9 mouse cellular contexts compared by ENCODE assay signal in the genomic region with DNA sequence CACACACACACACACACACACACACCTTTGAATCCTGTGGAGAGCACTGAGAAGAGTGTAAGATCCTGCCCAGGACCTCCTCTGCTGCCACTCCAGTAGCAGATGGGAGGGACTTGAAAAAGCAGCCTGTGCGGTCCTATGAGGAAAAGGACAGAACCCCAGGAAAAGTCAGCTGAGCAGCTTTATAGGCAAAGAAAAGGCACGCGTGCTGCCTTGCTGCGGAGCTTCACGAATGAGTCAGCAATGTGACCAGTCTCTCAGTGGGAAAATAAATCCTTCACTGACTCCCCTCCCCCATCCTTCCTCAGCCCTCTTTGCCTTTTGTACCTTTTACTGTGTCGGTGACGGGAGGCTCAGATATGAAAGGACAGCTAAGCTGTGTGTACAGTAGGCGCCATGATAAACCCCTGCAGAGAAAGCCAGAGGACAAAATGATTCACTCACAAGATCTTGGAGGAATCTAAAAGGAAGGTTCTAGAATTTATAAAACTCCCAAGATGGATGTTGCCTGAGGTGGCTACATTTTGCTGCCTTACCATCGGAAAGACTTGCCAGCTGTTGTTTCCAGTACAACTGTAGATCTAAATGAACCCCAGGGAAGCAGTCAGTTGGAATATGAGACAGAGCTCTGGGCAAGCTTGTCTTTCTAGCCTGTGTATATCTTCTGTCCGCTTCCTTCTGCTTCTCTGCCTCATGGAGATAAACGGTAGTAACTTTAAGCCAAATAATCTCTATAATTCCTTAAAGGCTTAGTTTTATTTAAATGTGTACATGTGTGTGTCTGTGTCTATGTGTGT. TPM values are rescaled to one million over a fixed set of nuclear protein-coding genes. Genes with fewer than 3 reads are reported as not detected.
DNase-seq lines count a peak whose midpoint lies in the region; ATAC-seq and TF ChIP-seq lines count a peak whose summit lies in the region.
"Had no signal": no experiment of that assay in that cellular context is flagged by ENCODE, and none has a peak within 500 bp of the region (broad histone marks: within the 10 kb centered on the region; RNA-seq: fewer than 3 reads in every experiment).

No protein-coding gene starts in this region.

- H3K4me1 ChIP-seq in lung, postnatal 0 days (ENCODE audit: insufficient read depth, low read depth, low read length) = no peaks in the 10 kb centered on the region
- H3K4me1 ChIP-seq in kidney, embryonic 15.5 days = peaks cover 16% of the 10 kb centered on the region
- peaks cover 12% of the 10 kb centered on the region; the same call in 1 of the 2 replicates for H3K4me1 ChIP-seq in stomach, embryonic 14.5 days (ENCODE audit: control insufficient read depth, insufficient read depth, low read length)
- H3K4me1 ChIP-seq: forebrain, embryonic 15.5 days had no signal

- H3K36me3 ChIP-seq in lung, postnatal 0 days (ENCODE audit: insufficient read depth, low read length) = peaks cover 12% of the 10 kb centered on the region; the same call in 1 of the 2 replicates
- H3K36me3 ChIP-seq in kidney, embryonic 15.5 days = peaks cover 87% of the 10 kb centered on the region
- peaks cover 22% of the 10 kb centered on the region for H3K36me3 ChIP-seq in stomach, embryonic 14.5 days (ENCODE audit: control insufficient read depth, insufficient read depth, low read length)

- peak; percentile 33 for DNase-seq in adrenal gland, postnatal 14 days
- DNase-seq in adrenal gland, adult 8-10 months = no peak
- peak; percentile 49 for DNase-seq in lung, postnatal 0 days (ENCODE audit: low spot score)
- DNase-seq in lung, postnatal 25 days (ENCODE audit: low spot score) = no peak
- DNase-seq in spleen, postnatal 14 days (ENCODE audit: low spot score in 2 of 2) = no peak
- no peak for DNase-seq in spleen, adult 12 weeks (ENCODE audit: low spot score)

- no peak for TF ChIP-seq EP300 in lung, postnatal 0 days (IDR thresholded peaks at IDR 0.05)

- H3K27ac ChIP-seq in lung, postnatal 0 days (ENCODE audit: low read length) = no peak overlapping the region
- peak overlapping the region; percentile 67 for H3K27ac ChIP-seq in kidney, embryonic 15.5 days
- peak overlapping the region; percentile 40; the same call in 1 of the 2 replicates for H3K27ac ChIP-seq in stomach, embryonic 14.5 days (ENCODE audit: low read length)
- H3K27ac ChIP-seq: forebrain, embryonic 15.5 days had no signal

- peak overlapping the region; percentile 22; the same call in 1 of the 2 replicates for H3K4me2 ChIP-seq in lung, postnatal 0 days (replicated peaks; ENCODE audit: low read depth, low read length)
- H3K4me2 ChIP-seq in kidney, embryonic 15.5 days = 0 out of 2 replicates have a peak overlapping the region, but pooled peaks have one; percentile 19
- H3K4me2 ChIP-seq in stomach, embryonic 14.5 days (replicated peaks; ENCODE audit: low read depth, low read length) = no peak overlapping the region
- H3K4me2 ChIP-seq: forebrain, embryonic 15.5 days had no signal

- ATAC-seq in lung, postnatal 0 days = peak; percentile 78
- peak; percentile 75 for ATAC-seq in kidney, embryonic 15.5 days (replicated peaks; ENCODE audit: low FRiP score)
- peak; percentile 73 for ATAC-seq in stomach, embryonic 14.5 days (ENCODE audit: insufficient number of reproducible peaks, insufficient read depth, low FRiP score, low read depth)
- ATAC-seq: forebrain, embryonic 15.5 days had no signal

- no peaks in the 10 kb centered on the region for H3K27me3 ChIP-seq in lung, postnatal 0 days (replicated peaks; ENCODE audit: insufficient read depth, low read length)
- no peaks in the 10 kb centered on the region for H3K27me3 ChIP-seq in kidney, embryonic 15.5 days
- H3K27me3 ChIP-seq in stomach, embryonic 14.5 days (ENCODE audit: control insufficient read depth, insufficient read depth, low read length) = no peaks in the 10 kb centered on the region
- H3K27me3 ChIP-seq: forebrain, embryonic 15.5 days had no signal

- H3K4me3 ChIP-seq in lung, postnatal 0 days (ENCODE audit: low read depth, low read length) = no peak overlapping the region
- no peak overlapping the region for H3K4me3 ChIP-seq in kidney, embryonic 15.5 days (replicated peaks)
- no peak overlapping the region for H3K4me3 ChIP-seq in stomach, embryonic 14.5 days (ENCODE audit: low read depth, low read length)
- H3K4me3 ChIP-seq: forebrain, embryonic 15.5 days had no signal

- no peak overlapping the region for H3K9ac ChIP-seq in lung, postnatal 0 days (replicated peaks; ENCODE audit: low read depth)
- H3K9ac ChIP-seq in kidney, embryonic 15.5 days = no peak overlapping the region
- H3K9ac ChIP-seq in stomach, embryonic 14.5 days (replicated peaks; ENCODE audit: low read depth, low read length) = no peak overlapping the region
- H3K9ac ChIP-seq: forebrain, embryonic 15.5 days had no signal

- no peaks in the 10 kb centered on the region for H3K9me3 ChIP-seq in lung, postnatal 0 days (ENCODE audit: low read length)
- no peaks in the 10 kb centered on the region for H3K9me3 ChIP-seq in kidney, embryonic 15.5 days (replicated peaks)
- H3K9me3 ChIP-seq in stomach, embryonic 14.5 days (ENCODE audit: control insufficient read depth, low read depth, low read length) = no peaks in the 10 kb centered on the region
- H3K9me3 ChIP-seq: forebrain, embryonic 15.5 days had no signal

- 47% methylated on average over 11 of the region's 11 CpGs for WGBS in lung, postnatal 0 days
- WGBS in kidney, embryonic 15.5 days = 39% methylated on average over 11 of the region's 11 CpGs
- 32% methylated on average over 11 of the region's 11 CpGs for WGBS in stomach, embryonic 14.5 days

- TF ChIP-seq CTCF in lung, postnatal 0 days (IDR thresholded peaks at IDR 0.05) = no peak

RNA-seq across cellular contexts. Expression of a gene that starts 26.6 kb away (rescaled TPM):
- 22.1 and 24.0 TPM in 2 replicates for total RNA-seq in adrenal gland, postnatal 14 days (2021)
- 10 to 100 TPM; 14.5 to 24.9 (median 18.2) TPM for total RNA-seq in adrenal gland, adult 8-10 months (2022)
- polyA plus RNA-seq in lung, postnatal 0 days (2015; fragmentation: Nextera tagmentation; extraction: Ambion mirVana) = 14.4 and 16.3 TPM in 2 replicates
- 36.4 and 37.2 TPM in 2 replicates for polyA plus RNA-seq in kidney, embryonic 15.5 days (2015; fragmentation: Nextera tagmentation; extraction: Ambion mirVana)
- 31.9 and 33.4 TPM in 2 replicates for polyA plus RNA-seq in stomach, embryonic 14.5 days (2014; fragmentation: Nextera tagmentation; extraction: Ambion mirVana)

RNA-seq across cellular contexts. Expression of a gene that starts 47.2 kb away (rescaled TPM):
- 25.5 and 27.8 TPM in 2 replicates for total RNA-seq in adrenal gland, postnatal 14 days (2021)
- 10 to 100 TPM in 2 of 4 experiments, 1 to 10 TPM in 2; 7.9 to 16.9 (median 11.3) TPM for total RNA-seq in adrenal gland, adult 8-10 months (2022)
- polyA plus RNA-seq in lung, postnatal 0 days (2015; fragmentation: Nextera tagmentation; extraction: Ambion mirVana) = 124 and 131 TPM in 2 replicates
- 67.7 and 68.6 TPM in 2 replicates for polyA plus RNA-seq in kidney, embryonic 15.5 days (2015; fragmentation: Nextera tagmentation; extraction: Ambion mirVana)
- 20.9 and 25.8 TPM in 2 replicates for polyA plus RNA-seq in stomach, embryonic 14.5 days (2014; fragmentation: Nextera tagmentation; extraction: Ambion mirVana)

Comparison
In these comparisons a context has a peak if more than half of its experiments do, and no peak if none do; other contexts are left out.
1. DNase-seq: peak in adrenal gland, postnatal 14 days (single experiment) and lung, postnatal 0 days (single experiment); none in adrenal gland, adult 8-10 months (single experiment), lung, postnatal 25 days (single experiment), spleen, postnatal 14 days (0 of 2) and spleen, adult 12 weeks (single experiment).
2. Peak in every context shown above with its lines, with median percentiles within 50 percentile points of each other: ATAC-seq.